Mouse (Mus musculus) liver, embryonic 15.5 days (tissue): ENCODE data around the gene Slc29a4. TPM values are rescaled to one million over a fixed set of nuclear protein-coding genes. Genes with fewer than 3 reads are reported as not detected.

Experiments used
- ATAC-seq: fragments of 200-750 bp; cut with Nextera tagmentation; 2 replicates; pipeline ENCODE4 v1.8.0; 2017; ENCODE audit warnings: moderate number of reproducible peaks, mild to moderate bottlenecking, moderate library complexity; ENCODE audit not compliant: insufficient read depth
- H3K27ac ChIP-seq: fragments of 300-500 bp; sonication (generic); replicated peaks from 2 replicates; pipeline ENCODE4 v1.5.1; 2015; ENCODE audit warnings: mild to moderate bottlenecking, inconsistent platforms
- H3K27me3 ChIP-seq: fragments of 300-500 bp; sonication (generic); 2 replicates; pipeline ENCODE4 v1.6.1; 2015; ENCODE audit warnings: mild to moderate bottlenecking, inconsistent platforms
- H3K36me3 ChIP-seq: fragments of 300-500 bp; sonication (generic); replicated peaks from 2 replicates; pipeline ENCODE4 v1.6.1; 2015; ENCODE audit warnings: moderate library complexity, mild to moderate bottlenecking, inconsistent platforms
- H3K4me1 ChIP-seq: fragments of 300-500 bp; sonication (generic); replicated peaks from 2 replicates; pipeline ENCODE4 v1.6.1; 2015; ENCODE audit warnings: inconsistent platforms
- H3K4me2 ChIP-seq: fragments of 300-500 bp; sonication (generic); 2 replicates; pipeline ENCODE4 v1.6.1; 2015; ENCODE audit warnings: moderate library complexity, mild to moderate bottlenecking, inconsistent platforms
- H3K4me3 ChIP-seq: fragments of 300-500 bp; sonication (generic); replicated peaks from 2 replicates; pipeline ENCODE4 v1.5.1; 2015; ENCODE audit warnings: mild to moderate bottlenecking, inconsistent platforms
- H3K9ac ChIP-seq: fragments of 300-500 bp; sonication (generic); 2 replicates; pipeline ENCODE4 v1.6.1; 2015; ENCODE audit warnings: moderate library complexity, mild to moderate bottlenecking, inconsistent platforms
- H3K9me3 ChIP-seq: fragments of 300-500 bp; sonication (generic); replicated peaks from 2 replicates; pipeline ENCODE4 v1.6.1; 2016; ENCODE audit warnings: inconsistent platforms
- WGBS: fragments of 180-500 bp; shearing (Covaris S2); methylation state at CpG from one replicate; pipeline ENCODE4 v1.1.7; 2015; ENCODE audit warnings: mixed read lengths; ENCODE audit not compliant: insufficient replicate concordance; 5-methylcytosine and 5-hydroxymethylcytosine counted together
- polyA plus RNA-seq: library from polyadenylated mRNA; unstranded; fragments of >200 nt; fragmentation: Nextera tagmentation; extraction: Ambion mirVana; gene quantifications from 2 replicates; pipeline ENCODE4 v1.2.1, GENCODE M21; 2015

The Slc29a4 gene
- polyA plus RNA-seq, 1 experiment from 2014 or later = 0.17 TPM

DNA sequence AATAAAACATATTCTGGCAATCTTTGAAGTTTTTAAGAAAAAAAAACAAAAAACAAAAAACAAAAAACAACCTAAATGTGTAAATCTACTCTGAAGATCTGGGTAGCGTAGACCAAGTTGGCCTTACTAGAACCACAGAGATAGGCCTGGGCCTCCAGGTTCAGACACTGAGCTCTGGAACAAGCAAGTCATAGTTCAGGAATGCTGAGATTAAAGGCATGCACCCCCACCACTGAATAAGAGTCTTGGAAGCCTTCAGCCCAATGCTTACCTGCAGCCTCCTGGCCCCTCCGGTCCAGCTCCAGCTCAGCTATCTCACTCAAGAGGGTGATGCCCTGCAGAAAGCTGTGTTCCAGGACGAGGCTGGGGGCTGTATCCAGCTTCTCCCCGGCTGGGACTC is 78.7 kb downstream of the Slc29a4 start:
- H3K4me1 ChIP-seq = peaks cover 28% of the 10 kb centered on the region
- H3K9ac ChIP-seq = no peak overlapping the region
- peak overlapping the region; percentile 28 for H3K4me3 ChIP-seq
- H3K36me3 ChIP-seq = peaks cover 65% of the 10 kb centered on the region
- peak overlapping the region; percentile 43 for H3K4me2 ChIP-seq
- no peak overlapping the region for H3K27ac ChIP-seq
- ATAC-seq = no peak
- no peaks in the 10 kb centered on the region for H3K9me3 ChIP-seq
- no peaks in the 10 kb centered on the region for H3K27me3 ChIP-seq
- 78% methylated on average over 4 of the region's 4 CpGs for WGBS

DNA sequence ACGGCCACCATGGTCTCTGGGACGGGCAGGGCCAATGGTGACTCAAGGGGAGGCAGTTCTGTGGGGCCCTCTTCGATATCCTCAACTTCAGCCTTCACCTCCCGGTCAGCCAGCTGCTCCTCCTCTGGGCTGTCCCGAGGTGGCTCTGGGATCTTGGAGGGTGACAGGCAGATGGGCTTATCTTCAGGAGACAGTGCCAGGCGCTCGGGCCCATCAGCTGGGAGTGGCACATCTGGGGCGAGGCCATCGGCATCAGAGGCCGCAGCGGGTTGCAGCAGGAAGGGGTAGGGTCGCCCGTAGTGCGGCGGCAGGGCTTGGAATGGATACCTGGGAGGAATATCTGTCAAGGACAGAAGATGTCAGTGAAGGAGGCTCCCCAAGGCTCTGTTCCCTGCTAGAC is 79.7 kb downstream of the Slc29a4 start:
- ATAC-seq = peak; percentile 89
- Histone ChIP-seq H3K9me3 (no peaks in the 10 kb centered on the region), H3K27me3 (no peaks in the 10 kb centered on the region), H3K4me3 (peak overlapping the region; percentile 28), H3K36me3 (peaks cover 61% of the 10 kb centered on the region), H3K27ac (peak overlapping the region; percentile 33; the same call in 1 of the 2 replicates), H3K9ac (no peak overlapping the region), H3K4me1 (peaks cover 28% of the 10 kb centered on the region), H3K4me2 (peak overlapping the region; percentile 43)
- WGBS = 50% methylated on average over 15 of the region's 15 CpGs

Other genes starting within 250 kb of the Slc29a4 start
- gene Ap5z1, start 228.6 kb upstream of the Slc29a4 start, polyA plus RNA-seq = 4.2 and 5.6 TPM in 2 replicates
- not detected in 2 replicates for gene Papolb, start 162.4 kb upstream of the Slc29a4 start, polyA plus RNA-seq
- 0.07 and 0.10 TPM in 2 replicates for gene Radil, start 141.4 kb upstream of the Slc29a4 start, polyA plus RNA-seq
- gene Mmd2, start 83.7 kb upstream of the Slc29a4 start, polyA plus RNA-seq = 18.7 and 22.0 TPM in 2 replicates
- gene Wipi2, start 64.8 kb upstream of the Slc29a4 start, polyA plus RNA-seq = 34.3 and 34.7 TPM in 2 replicates
- gene Tnrc18, start 125.2 kb downstream of the Slc29a4 start, polyA plus RNA-seq = 3.4 and 3.7 TPM in 2 replicates
- 3.3 and 4.2 TPM in 2 replicates for gene Fbxl18, start 202.9 kb downstream of the Slc29a4 start, polyA plus RNA-seq
- 5,733 and 6,728 TPM in 2 replicates for gene Actb, start 214.2 kb downstream of the Slc29a4 start, polyA plus RNA-seq